ENCODE assay signal across 7 mouse cellular contexts in the genomic region with DNA sequence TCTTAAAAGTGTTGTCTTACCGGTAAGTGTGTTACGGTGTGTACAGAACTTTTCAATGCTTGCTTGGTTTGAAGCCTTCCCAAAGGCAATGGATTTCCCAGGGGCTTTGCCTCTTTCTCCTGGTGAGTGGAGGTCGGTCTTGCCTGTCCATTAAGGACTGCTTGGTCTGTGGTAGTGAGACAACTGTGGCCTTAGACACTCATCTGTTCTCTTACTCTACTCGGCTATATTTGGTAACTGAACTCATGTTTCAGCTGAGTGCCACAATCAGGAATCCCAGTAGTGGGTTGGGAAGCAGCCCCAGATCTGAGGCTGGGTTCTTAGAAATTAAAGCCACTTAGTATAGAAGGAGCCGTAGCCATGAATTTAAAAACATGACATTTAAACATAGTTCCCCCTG. TPM values are rescaled to one million over a fixed set of nuclear protein-coding genes. Genes with fewer than 3 reads are reported as not detected.
DNase-seq lines count a peak whose midpoint lies in the region; ATAC-seq and TF ChIP-seq lines count a peak whose summit lies in the region.

A gene (minus strand): TSS at position 170 of the 400 bp plus-strand sequence.

- H3K9me3 ChIP-seq in embryonic facial prominence, embryonic 11.5 days (replicated peaks; ENCODE audit: control insufficient read depth, low read length): no peaks in the 10 kb centered on the region
- H3K9me3 ChIP-seq in heart, embryonic 10.5 days: no peaks in the 10 kb centered on the region
- no peaks in the 10 kb centered on the region for H3K9me3 ChIP-seq in limb, embryonic 14.5 days (ENCODE audit: control insufficient read depth, low read length)

- no peaks in the 10 kb centered on the region for H3K4me1 ChIP-seq in embryonic facial prominence, embryonic 11.5 days (ENCODE audit: control insufficient read depth, insufficient read depth, low read length)
- peaks cover 12% of the 10 kb centered on the region for H3K4me1 ChIP-seq in heart, embryonic 10.5 days
- H3K4me1 ChIP-seq in limb, embryonic 14.5 days (ENCODE audit: control insufficient read depth, insufficient read depth, low read length): no peaks in the 10 kb centered on the region

- H3K36me3 ChIP-seq in embryonic facial prominence, embryonic 11.5 days (replicated peaks; ENCODE audit: control insufficient read depth, insufficient read depth, low read depth, low read length): no peaks in the 10 kb centered on the region
- peaks cover 11% of the 10 kb centered on the region for H3K36me3 ChIP-seq in heart, embryonic 10.5 days
- H3K36me3 ChIP-seq in limb, embryonic 14.5 days (ENCODE audit: control insufficient read depth, insufficient read depth, low read length): no peaks in the 10 kb centered on the region

- H3K27me3 ChIP-seq in embryonic facial prominence, embryonic 11.5 days (ENCODE audit: control insufficient read depth, insufficient read depth, low read length): no peaks in the 10 kb centered on the region
- H3K27me3 ChIP-seq in heart, embryonic 10.5 days (ENCODE audit: insufficient read depth, poor library complexity, severe bottlenecking): no peaks in the 10 kb centered on the region
- no peaks in the 10 kb centered on the region for H3K27me3 ChIP-seq in limb, embryonic 14.5 days (ENCODE audit: control insufficient read depth, insufficient read depth, low read length)

- TF ChIP-seq POLR2A in limb, embryonic 14.5 days (IDR thresholded peaks at IDR 0.05; ENCODE audit: borderline replicate concordance, extremely low read depth, insufficient read depth, insufficient read length): no peak

- no peak for DNase-seq in adrenal gland, postnatal 14 days
- no peak for DNase-seq in embryonic facial prominence, embryonic 11.5 days (ENCODE audit: low spot score)
- peak; percentile 79 for DNase-seq in heart, embryonic 10.5 days (ENCODE audit: low spot score)
- DNase-seq in limb, embryonic 14.5 days (ENCODE audit: low spot score): no peak
- no peak for DNase-seq in cerebellum, postnatal 4 days (ENCODE audit: low spot score in 2 of 2)
- DNase-seq in cerebellum, postnatal 36 days: no peak

- H3K4me3 ChIP-seq in embryonic facial prominence, embryonic 11.5 days (ENCODE audit: low read depth, low read length): no peak within 1 kb of the TSS
- peak within 1 kb of the TSS; percentile 59 for H3K4me3 ChIP-seq in heart, embryonic 10.5 days
- H3K4me3 ChIP-seq in limb, embryonic 14.5 days (replicated peaks; ENCODE audit: low read length): no peak within 1 kb of the TSS

- no peak for ATAC-seq in embryonic facial prominence, embryonic 11.5 days (replicated peaks; ENCODE audit: insufficient number of reproducible peaks, low FRiP score, low TSS enrichment, low read depth)
- ATAC-seq in limb, embryonic 14.5 days (ENCODE audit: low FRiP score, low read depth): no peak
- no peak for ATAC-seq in CD4-positive, CD25-positive, alpha-beta regulatory T cell, adult 4 months

- no peak within 1 kb of the TSS for H3K4me2 ChIP-seq in embryonic facial prominence, embryonic 11.5 days (ENCODE audit: low read depth, low read length)
- H3K4me2 ChIP-seq in limb, embryonic 14.5 days (replicated peaks; ENCODE audit: low read depth, low read length, severe bottlenecking): no peak within 1 kb of the TSS

- WGBS in embryonic facial prominence, embryonic 11.5 days: 82% methylated on average over 5 of the region's 5 CpGs
- 49% methylated on average over 5 of the region's 5 CpGs for WGBS in heart, embryonic 10.5 days
- WGBS in limb, embryonic 14.5 days: 81% methylated on average over 5 of the region's 5 CpGs

- H3K27ac ChIP-seq in embryonic facial prominence, embryonic 11.5 days (replicated peaks; ENCODE audit: low read depth, low read length): no peak within 1 kb of the TSS
- H3K27ac ChIP-seq in heart, embryonic 10.5 days: peak within 1 kb of the TSS; percentile 88
- no peak within 1 kb of the TSS for H3K27ac ChIP-seq in limb, embryonic 14.5 days (replicated peaks; ENCODE audit: low read depth, low read length)

- no peak within 1 kb of the TSS for H3K9ac ChIP-seq in embryonic facial prominence, embryonic 11.5 days (replicated peaks; ENCODE audit: low read length)
- no peak within 1 kb of the TSS for H3K9ac ChIP-seq in limb, embryonic 14.5 days (ENCODE audit: low read depth, low read length, severe bottlenecking)

RNA-seq across cellular contexts. Expression of the gene that starts here (rescaled TPM):
- total RNA-seq in adrenal gland, postnatal 14 days (2021): 31.6 and 35.1 TPM in 2 replicates
- polyA plus RNA-seq in embryonic facial prominence, embryonic 11.5 days (2014; fragmentation: Nextera tagmentation; extraction: Ambion mirVana): 47.7 and 52.4 TPM in 2 replicates
- 167 and 228 TPM in 2 replicates for polyA plus RNA-seq in heart, embryonic 10.5 days (2016; fragmentation: Nextera tagmentation; extraction: Ambion mirVana)
- 61.4 and 62.4 TPM in 2 replicates for polyA plus RNA-seq in limb, embryonic 14.5 days (2012; rRNA removed)
- polyA plus RNA-seq in limb, embryonic 14.5 days (2014; fragmentation: Nextera tagmentation; extraction: Ambion mirVana): 99.0 and 111 TPM in 2 replicates
- polyA plus RNA-seq in CD4-positive, CD25-positive, alpha-beta regulatory T cell, adult 4 months (2017; shearing (Covaris generic)): under 1 TPM; 0.79 to 0.89 TPM

Comparison
In these comparisons a context has a peak if more than half of its experiments do, and no peak if none do; other contexts are left out.
1. RNA of the gene that starts here (polyA plus RNA-seq): 167 to 228 TPM in heart, embryonic 10.5 days, 61.4 to 111 TPM in limb, embryonic 14.5 days and 47.7 to 52.4 TPM in embryonic facial prominence, embryonic 11.5 days; 0.79 to 0.89 TPM in CD4-positive, CD25-positive, alpha-beta regulatory T cell, adult 4 months; every median in the first group is over 10 times any median in the second.